Mouse (Mus musculus) heart, postnatal 4 days (tissue): ENCODE measurements around the gene Cdcp1. TPM values are rescaled to one million over a fixed set of nuclear protein-coding genes. Genes with fewer than 3 reads are reported as not detected.

Experiments
- DNase-seq: peaks from one replicate; pipeline ENCODE4 v3.0.0; 2021
- total RNA-seq, 2 experiments: library from RNA; stranded (reverse); gene quantifications; 2 replicates each; pipeline ENCODE4 v1.2.3; 2021

Cdcp1 gene
- total RNA-seq, 2 experiments from 2014 or later, result 0.10 to 0.25 TPM

DNA sequence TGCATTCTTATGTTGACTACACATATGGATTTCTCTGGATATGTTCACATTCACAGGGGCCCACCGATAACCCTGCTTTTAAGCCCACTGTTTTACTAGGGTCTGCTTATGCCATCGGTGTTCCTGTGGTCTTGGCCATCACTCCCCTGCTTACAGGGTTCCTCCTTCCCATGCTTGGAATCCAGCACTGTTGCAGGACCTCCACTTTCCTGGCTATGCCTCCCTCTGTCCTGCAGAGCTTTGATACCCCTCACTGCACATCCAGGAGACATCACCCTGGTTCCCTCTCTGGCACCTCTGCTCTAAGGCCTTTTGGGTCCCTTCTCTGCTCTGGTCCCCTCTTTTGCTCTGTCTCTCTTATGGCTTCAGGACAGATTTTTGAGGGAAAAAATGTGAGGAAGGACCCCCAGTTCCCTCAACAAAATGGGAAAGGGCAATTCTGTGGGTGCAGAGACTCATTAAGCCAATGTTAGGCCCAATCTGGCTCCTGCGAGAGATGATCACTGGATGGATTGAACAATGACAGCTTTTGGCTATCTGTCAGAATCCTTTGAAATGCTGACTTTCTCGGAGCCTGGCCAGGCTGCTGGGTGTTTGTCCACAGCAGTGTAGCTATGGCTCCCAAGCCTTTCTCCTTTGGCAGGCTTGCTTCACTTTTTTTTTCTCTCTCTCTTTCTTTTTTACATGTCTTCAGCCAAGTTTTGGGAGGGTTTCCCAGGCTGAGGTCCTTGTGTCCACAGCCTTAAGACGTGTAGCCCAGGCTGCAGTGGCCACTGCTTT is 65.4 kb downstream of the Cdcp1 start, which contains the start of gene Clec3b:
Gene Clec3b (plus strand): TSS at position 706 of the 780 bp plus-strand sequence.
- DNase-seq, result peak; percentile 73

DNA sequence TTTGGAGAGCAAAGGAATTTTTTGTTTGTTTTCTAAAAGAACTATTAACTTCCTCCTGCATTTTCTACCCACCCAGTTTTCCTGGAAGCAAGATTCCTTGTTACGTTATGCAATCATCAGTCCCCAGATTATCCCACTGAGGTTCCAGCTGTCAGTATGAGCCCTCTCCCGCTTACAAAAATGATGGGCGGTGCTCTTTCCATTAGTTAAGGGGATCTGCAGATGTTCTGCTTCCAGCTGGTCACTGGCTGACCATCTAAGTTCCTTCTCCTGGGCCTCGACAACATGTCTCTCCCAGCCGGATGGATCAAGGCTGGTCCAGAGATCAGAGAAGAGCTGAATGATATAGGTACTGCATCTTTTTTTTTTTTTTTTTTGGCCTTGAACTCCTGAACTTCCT is 67.4 kb downstream of the Cdcp1 start:
- peak; percentile 48 for DNase-seq

DNA sequence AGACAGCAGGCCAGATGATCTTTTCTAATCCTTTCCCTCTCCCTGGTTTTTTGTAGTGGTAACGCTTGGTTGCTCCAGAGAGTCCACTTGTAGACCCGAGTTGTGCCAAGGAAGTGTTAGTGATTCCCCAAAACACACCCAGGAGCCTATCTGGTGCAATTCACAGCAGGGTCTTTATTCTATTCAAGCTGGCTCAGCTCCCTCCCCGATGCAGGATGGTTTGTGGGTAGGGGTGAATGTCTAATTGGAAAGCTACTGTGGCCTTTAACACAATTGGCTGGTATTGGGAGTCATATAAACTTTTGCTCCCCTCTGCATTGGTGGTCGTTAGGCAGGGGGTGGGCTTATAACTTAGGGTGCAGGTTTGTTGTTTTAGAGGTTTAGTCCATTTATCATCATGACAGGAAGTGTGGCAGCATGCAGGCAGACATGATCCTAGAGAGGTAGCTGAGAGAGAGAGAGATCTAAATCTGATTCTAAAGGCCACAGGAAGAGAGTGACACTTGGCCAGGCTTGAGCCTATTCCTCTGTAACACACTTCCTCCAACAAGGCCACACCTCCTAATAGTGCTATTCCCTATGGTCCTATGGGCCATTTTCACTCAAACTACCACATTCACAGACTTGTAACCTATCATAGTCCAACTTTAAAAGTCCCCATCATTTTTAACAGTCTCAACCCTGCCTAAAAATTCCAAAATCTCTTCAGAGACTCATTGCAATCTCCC is 75.8 kb downstream of the Cdcp1 start:
- DNase-seq, result no peak

DNA sequence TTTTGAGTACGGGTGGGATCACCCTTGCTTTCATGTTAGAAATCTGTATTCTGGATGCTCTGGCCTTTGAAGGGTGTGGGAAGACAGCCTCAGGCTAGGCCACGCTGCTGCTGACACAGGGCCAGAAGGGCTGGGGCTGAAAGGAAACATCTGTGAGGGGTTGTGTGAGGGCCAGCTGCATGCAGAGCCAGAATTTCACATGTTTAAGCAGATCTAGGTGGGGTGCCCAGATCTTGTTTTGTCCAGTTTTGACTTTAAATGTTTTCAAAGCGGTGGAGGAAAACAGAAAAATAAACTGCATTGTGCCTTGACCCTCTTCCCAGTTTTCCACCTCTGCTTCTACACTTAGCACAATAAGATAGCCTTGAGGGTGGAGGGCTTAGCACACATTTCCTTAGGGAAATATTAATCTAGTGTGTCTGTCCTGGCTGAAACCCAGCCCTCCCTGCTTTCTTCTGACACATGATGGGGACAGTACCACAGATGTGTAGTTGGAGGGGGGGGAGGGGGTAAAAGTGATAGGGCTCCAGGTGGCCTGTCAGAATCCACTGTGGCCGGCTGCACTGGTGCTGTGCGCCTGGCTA is 76.9 kb downstream of the Cdcp1 start:
- peak; percentile 80 for DNase-seq

DNA sequence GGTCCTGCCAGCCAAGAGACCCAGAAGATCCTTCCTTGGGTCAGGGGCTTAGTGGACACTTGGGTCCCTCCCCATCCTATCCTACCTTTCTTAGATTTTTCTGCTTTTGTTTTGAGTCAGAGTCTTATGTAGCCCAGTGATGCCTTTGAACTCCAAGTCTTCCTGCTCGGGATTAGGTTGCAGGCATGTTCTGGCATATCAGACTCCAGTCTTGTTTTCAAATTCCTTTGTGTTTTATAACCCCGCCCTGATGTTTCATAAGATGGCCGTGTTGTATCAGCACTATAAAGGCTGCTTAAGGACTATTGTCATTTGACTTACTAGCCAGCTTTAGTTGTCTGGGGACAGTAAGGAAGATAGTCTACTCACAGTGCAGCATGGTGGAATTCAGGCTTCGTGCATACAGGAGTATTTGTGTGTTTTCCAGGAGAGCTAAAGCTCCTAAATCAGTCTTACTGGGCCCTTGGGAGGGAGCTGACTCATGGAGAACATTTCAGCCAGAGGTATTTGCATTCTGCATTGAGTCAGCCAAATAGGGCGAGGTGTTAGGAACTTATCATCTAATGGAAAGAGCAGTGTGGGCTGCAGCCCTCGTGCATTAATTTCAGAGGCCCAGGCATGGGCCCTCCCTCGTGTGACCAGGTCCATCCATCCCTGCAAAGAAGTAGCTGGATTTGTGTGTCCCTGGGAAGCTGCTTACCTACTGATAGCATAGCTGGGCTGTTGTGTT is 78.7 kb downstream of the Cdcp1 start:
- DNase-seq, result peak; percentile 22

DNA sequence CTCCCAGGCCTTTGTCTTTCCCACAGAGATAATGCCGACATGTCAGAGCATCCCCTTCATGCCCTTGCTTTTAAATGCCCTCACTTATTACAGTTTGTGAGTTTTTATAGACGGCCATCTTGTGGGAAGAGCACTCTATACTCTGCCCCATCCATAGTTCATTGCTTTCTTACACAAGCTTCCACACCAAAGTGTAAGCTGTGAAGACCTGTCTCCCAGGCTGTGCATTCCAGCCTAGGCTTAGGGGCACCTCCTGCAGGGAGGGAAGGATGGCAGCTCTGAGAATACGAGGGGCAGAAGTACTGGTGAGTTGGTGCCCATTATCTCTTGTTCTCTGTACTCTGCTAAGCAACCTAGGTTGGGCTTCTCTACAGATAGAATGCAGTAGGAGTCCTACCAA is 82.8 kb downstream of the Cdcp1 start:
- no peak for DNase-seq

DNA sequence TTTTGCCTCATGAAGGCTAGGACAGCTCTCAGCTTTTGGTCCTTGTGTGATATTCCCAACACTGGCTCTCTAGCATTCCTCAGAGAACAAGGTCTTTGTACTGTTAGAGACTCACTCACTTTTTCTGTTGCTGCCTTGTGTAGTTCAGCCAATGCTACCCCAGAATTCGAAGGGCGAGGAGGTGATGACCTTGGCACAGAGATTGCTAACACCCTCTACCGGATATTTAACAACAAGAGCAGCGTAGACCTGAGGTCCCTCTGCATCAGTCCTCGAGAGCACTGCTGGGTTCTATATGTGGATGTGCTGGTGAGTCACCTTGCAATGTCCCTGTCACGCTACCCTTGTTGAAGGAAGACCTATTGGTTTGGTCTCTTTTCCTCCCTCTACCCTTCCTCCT is 88.2 kb downstream of the Cdcp1 start:
- no peak for DNase-seq

DNA sequence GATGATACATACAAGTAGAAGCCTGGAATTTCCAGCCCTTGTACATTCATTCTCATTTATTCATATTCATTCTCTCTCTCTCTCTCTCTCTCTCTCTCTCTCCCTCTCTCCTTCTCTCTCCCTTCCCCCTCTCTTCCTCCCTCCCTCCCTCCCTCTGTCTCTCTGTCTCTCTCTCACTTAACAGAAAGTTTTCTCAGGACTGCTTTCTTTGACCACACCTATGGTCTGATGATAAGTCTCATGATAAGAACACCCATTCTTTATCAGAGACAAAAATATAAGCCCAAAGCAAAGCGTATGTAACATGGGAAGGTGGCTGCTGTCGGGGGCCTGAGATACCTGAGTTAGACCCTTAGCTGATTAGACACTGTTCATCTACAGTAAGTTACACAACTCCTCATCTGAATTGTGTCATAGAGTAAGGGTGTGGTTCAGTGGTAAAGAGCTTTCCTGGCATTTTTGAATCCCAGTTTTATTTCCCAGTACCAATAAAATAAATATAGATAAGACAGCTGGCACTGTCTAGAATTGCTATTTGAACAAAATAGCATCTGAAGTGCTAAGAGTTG is 91.3 kb downstream of the Cdcp1 start:
- no peak for DNase-seq

DNA sequence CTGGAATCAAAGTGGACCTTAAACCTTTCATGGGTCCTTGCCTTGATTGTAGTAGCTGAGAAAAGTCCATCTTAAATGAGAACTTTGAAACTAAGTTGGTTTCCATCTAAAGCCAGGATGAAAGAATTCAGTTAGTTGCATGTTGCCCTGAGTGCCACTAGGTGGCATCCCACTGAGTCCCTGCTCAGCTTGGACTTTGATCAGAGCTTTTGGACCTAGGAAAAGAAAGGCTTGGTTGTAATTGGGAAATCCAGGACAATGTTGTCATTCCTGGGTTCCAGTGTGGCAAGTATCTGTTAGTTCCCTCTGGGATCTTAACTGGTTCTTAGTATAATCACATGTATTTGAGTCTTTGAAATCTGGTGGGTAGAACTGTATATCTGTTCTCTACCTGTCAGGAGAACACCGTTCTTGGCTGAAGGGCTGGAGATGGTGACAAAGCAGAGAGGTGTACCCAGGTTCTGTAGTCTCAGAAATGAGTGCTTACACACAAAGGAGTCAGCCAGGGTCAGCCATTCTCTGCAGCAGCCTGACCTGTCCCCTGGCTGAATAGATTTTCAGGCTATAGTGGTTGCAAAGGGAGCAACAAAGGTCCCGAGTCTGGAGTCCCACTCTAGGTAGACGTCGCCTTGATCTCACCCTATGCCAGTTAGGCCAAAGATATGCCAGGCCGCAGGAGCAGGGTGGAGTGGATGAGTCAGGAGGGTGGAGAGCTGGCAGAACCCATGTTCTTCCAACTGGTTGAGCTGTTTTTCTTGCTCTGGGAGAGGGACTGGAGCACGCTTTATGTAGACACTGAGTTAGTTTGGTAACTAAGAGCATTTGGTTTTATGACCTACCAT is 92.0 kb downstream of the Cdcp1 start:
- DNase-seq, result peak; percentile 15

DNA sequence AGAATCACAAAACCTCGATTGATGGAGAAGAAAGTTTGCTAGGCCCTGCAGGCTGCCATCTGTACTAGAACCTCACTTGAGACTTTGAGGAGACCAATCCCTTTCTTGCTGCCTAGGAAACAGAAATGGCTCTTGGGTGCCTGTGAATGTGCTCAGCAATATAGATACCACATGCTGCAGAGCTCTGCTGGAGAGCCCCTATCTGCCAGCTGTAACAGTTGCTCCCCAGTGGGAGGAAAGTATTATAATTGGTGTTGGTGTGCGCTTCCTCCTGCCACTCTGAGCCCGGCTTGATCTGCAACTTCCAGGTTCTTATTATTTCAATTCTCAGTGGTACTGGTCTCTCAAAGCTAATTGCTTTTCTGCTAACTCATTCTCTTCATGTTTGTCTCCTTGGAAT is 92.8 kb downstream of the Cdcp1 start:
- DNase-seq, result no peak

Other genes starting within 250 kb of the Cdcp1 start
- gene Tmem42, start 194.7 kb downstream of the Cdcp1 start, total RNA-seq, result 10 to 100 TPM; 10.7 to 12.8 TPM
- not detected for gene Tgm4, start 181.3 kb downstream of the Cdcp1 start, total RNA-seq
- 10 to 100 TPM; 53.4 to 54.4 TPM for gene Zdhhc3, start 102.8 kb downstream of the Cdcp1 start, total RNA-seq
- gene Exosc7, start 102.8 kb downstream of the Cdcp1 start, total RNA-seq, result 10 to 100 TPM; 36.3 to 36.9 TPM
- gene Clec3b, start 65.1 kb downstream of the Cdcp1 start, total RNA-seq, result 10 to 100 TPM; 32.8 to 39.7 TPM
- 10 to 100 TPM; 24.7 to 25.4 TPM for gene Tmem158, start 44.7 kb upstream of the Cdcp1 start, total RNA-seq
- gene Lars2, start 150.9 kb upstream of the Cdcp1 start, total RNA-seq, result 10 to 100 TPM; 50.8 to 52.3 TPM